Mouse (Mus musculus): ENCODE measurements at regions not wholly inside any gene's neighbourhood (a gene's known extent, or its start where the extent isn't known, plus 50 kb on each side); places are given as distances from the start of the nearest gene placed in this dataset.
A peak's percentile ranks its signal among the peaks of the same experiment; 100 is the strongest.
"Not testable (repeated sequence)": the region's sequence is repeated elsewhere in the genome, so short reads cannot be mapped to it uniquely, and the experiment has no call there.

- Histone ChIP-seq H3K4me1 (no peaks in the 10 kb centered on the region), H3K4me3 (no peak overlapping the region), H3K27ac (no peak overlapping the region), H3K36me3 (no peaks in the 10 kb centered on the region), H3K9ac (no peak overlapping the region), H3K27me3 (no peaks in the 10 kb centered on the region), H3K9me3 (no peaks in the 10 kb centered on the region), H3K4me2 (no peak overlapping the region)
- WGBS: 93% methylated on average over 4 of the region's 4 CpGs
- no peak for ATAC-seq (ENCODE audit: borderline replicate concordance, extremely low read depth, low FRiP score, low TSS enrichment)
These were observed 64.8 kb downstream of the Ptchd3 start for GRCm38 (mm10) chr11:121894801-121895200.

- not testable (repeated sequence) for H3K36me3 ChIP-seq; H3K4me3 ChIP-seq; H3K27me3 ChIP-seq; H3K27ac ChIP-seq; ATAC-seq (ENCODE audit: borderline replicate concordance, extremely low read depth, low FRiP score, low TSS enrichment); H3K9me3 ChIP-seq; H3K9ac ChIP-seq; H3K4me2 ChIP-seq; H3K4me1 ChIP-seq
- 67% methylated on average over 6 of the region's 6 CpGs for WGBS
These were observed 74.3 kb downstream of the Ptchd3 start for GRCm38 (mm10) chr11:121904393-121904792.

- 83% methylated on average over 10 of the region's 10 CpGs for WGBS
- H3K27ac ChIP-seq; H3K36me3 ChIP-seq; ATAC-seq (ENCODE audit: borderline replicate concordance, extremely low read depth, low FRiP score, low TSS enrichment); H3K9me3 ChIP-seq; H3K4me3 ChIP-seq; H3K4me1 ChIP-seq; H3K4me2 ChIP-seq; H3K9ac ChIP-seq; H3K27me3 ChIP-seq: not testable (repeated sequence)
These were observed 94.6 kb downstream of the Ptchd3 start for GRCm38 (mm10) chr11:121924631-121925030.

- WGBS: 43% methylated on average over 16 of the region's 16 CpGs
- H3K4me2 ChIP-seq; H3K4me3 ChIP-seq; ATAC-seq (ENCODE audit: borderline replicate concordance, extremely low read depth, low FRiP score, low TSS enrichment); H3K27ac ChIP-seq; H3K36me3 ChIP-seq; H3K4me1 ChIP-seq; H3K9ac ChIP-seq; H3K27me3 ChIP-seq; H3K9me3 ChIP-seq: not testable (repeated sequence)
These were observed 95.0 kb downstream of the Ptchd3 start for GRCm38 (mm10) chr11:121925043-121925442.

GRCm38 (mm10) chr11:121951726-121952125 lies 121.7 kb downstream of the Ptchd3 start:
- ATAC-seq (ENCODE audit: borderline replicate concordance, extremely low read depth, low FRiP score, low TSS enrichment); H3K9me3 ChIP-seq; H3K36me3 ChIP-seq; H3K27me3 ChIP-seq; H3K9ac ChIP-seq; H3K27ac ChIP-seq; H3K4me2 ChIP-seq; H3K4me1 ChIP-seq; H3K4me3 ChIP-seq: not testable (repeated sequence)
- 38% methylated on average over 6 of the region's 6 CpGs for WGBS

- not testable (repeated sequence) for H3K9me3 ChIP-seq; ATAC-seq (ENCODE audit: borderline replicate concordance, extremely low read depth, low FRiP score, low TSS enrichment); H3K27ac ChIP-seq; H3K4me1 ChIP-seq; H3K36me3 ChIP-seq; H3K27me3 ChIP-seq; H3K9ac ChIP-seq
- Histone ChIP-seq H3K4me2 (peak overlapping the region; percentile 42), H3K4me3 (peak overlapping the region; percentile 33)
- WGBS: 21% methylated on average over 20 of the region's 20 CpGs
These were observed 126.6 kb downstream of the Ptchd3 start for GRCm38 (mm10) chr11:121956367-121957235.

- not testable (repeated sequence) for H3K27ac ChIP-seq; H3K27me3 ChIP-seq; ATAC-seq (ENCODE audit: borderline replicate concordance, extremely low read depth, low FRiP score, low TSS enrichment); H3K4me2 ChIP-seq; H3K9me3 ChIP-seq; H3K4me3 ChIP-seq; H3K9ac ChIP-seq; H3K4me1 ChIP-seq; H3K36me3 ChIP-seq
- WGBS: 49% methylated on average over 5 of the region's 5 CpGs
These were observed 128.7 kb downstream of the Ptchd3 start for GRCm38 (mm10) chr11:121958735-121959134.

GRCm38 (mm10) chr11:121964111-121964510 lies 134.1 kb downstream of the Ptchd3 start:
- H3K27me3 ChIP-seq; H3K4me2 ChIP-seq; H3K27ac ChIP-seq; H3K4me3 ChIP-seq; H3K36me3 ChIP-seq; H3K4me1 ChIP-seq; ATAC-seq (ENCODE audit: borderline replicate concordance, extremely low read depth, low FRiP score, low TSS enrichment); H3K9ac ChIP-seq; H3K9me3 ChIP-seq: not testable (repeated sequence)

GRCm38 (mm10) chr11:121965911-121966310 lies 135.9 kb downstream of the Ptchd3 start:
- WGBS: 2% methylated on average over 1 of the region's 1 CpGs
- not testable (repeated sequence) for ATAC-seq (ENCODE audit: borderline replicate concordance, extremely low read depth, low FRiP score, low TSS enrichment); H3K27me3 ChIP-seq; H3K36me3 ChIP-seq; H3K4me3 ChIP-seq; H3K4me1 ChIP-seq; H3K4me2 ChIP-seq; H3K9me3 ChIP-seq; H3K9ac ChIP-seq; H3K27ac ChIP-seq
